Mouse (Mus musculus) hindlimb bud, embryonic 11.5 days (tissue): ENCODE results near the gene Krtap3-3.
A peak's percentile ranks its signal among the peaks of the same experiment; 100 is the strongest.
"Not testable (repeated sequence)": the region's sequence is repeated elsewhere in the genome, so short reads cannot be mapped to it uniquely, and the experiment has no call there.

Source experiments
- DNase-seq: peaks from one replicate; pipeline ENCODE4 v3.0.0-alpha.2; 2012; ENCODE audit warnings: low read depth, low spot score; ENCODE audit errors: extremely low spot score

The Krtap3-3 gene

GRCm38 (mm10) chr11:99550765-99551164 is at the start of gene Krtap3-3:
Krtap3-3 (minus strand) TSS chr11:99550865.
- DNase-seq: no peak

GRCm38 (mm10) chr11:99597742-99598141 is 47.1 kb upstream of the Krtap3-3 start, which contains the start of gene Krtap9-3:
Krtap9-3 (minus strand) TSS chr11:99598105.
- DNase-seq: not testable (repeated sequence)

- DNase-seq: no peak
These were observed 40.3 kb upstream of the Krtap3-3 start, which contains the start of gene Krtap1-3 for GRCm38 (mm10) chr11:99590981-99591380. Krtap1-3 (minus strand) TSS chr11:99591339.

GRCm38 (mm10) chr11:99585096-99585495 is 34.4 kb upstream of the Krtap3-3 start:
- no peak for DNase-seq

- DNase-seq: no peak
These were observed 32.6 kb upstream of the Krtap3-3 start, which contains the start of gene Krtap1-4 for GRCm38 (mm10) chr11:99583245-99583704. Krtap1-4 (minus strand) TSS chr11:99583654.

- DNase-seq: no peak
These were observed 30.9 kb upstream of the Krtap3-3 start for GRCm38 (mm10) chr11:99581564-99581963.

GRCm38 (mm10) chr11:99581051-99581450 is 30.4 kb upstream of the Krtap3-3 start:
- DNase-seq: no peak

GRCm38 (mm10) chr11:99580636-99581035 is 30.0 kb upstream of the Krtap3-3 start, which contains the start of gene Krtap1-5:
Krtap1-5 (minus strand) TSS chr11:99581016.
- no peak for DNase-seq

- DNase-seq: peak; percentile 41
These were observed 23.4 kb upstream of the Krtap3-3 start for GRCm38 (mm10) chr11:99574106-99574505.

- DNase-seq: no peak
These were observed 22.5 kb upstream of the Krtap3-3 start for GRCm38 (mm10) chr11:99573164-99573563.

GRCm38 (mm10) chr11:99566530-99566929 is 15.9 kb upstream of the Krtap3-3 start, which contains the start of gene Krtap3-1:
Krtap3-1 (minus strand) TSS chr11:99566630.
- no peak for DNase-seq

GRCm38 (mm10) chr11:99562580-99562979 is 11.9 kb upstream of the Krtap3-3 start:
- no peak for DNase-seq

GRCm38 (mm10) chr11:99559366-99559765 is 8.7 kb upstream of the Krtap3-3 start, which contains the start of gene Gm11939:
Gm11939 (minus strand) TSS chr11:99559466.
- DNase-seq: no peak

- DNase-seq: no peak
These were observed 7.5 kb upstream of the Krtap3-3 start for GRCm38 (mm10) chr11:99557976-99558745.

GRCm38 (mm10) chr11:99556753-99557152 is 6.1 kb upstream of the Krtap3-3 start, which contains the start of gene Krtap3-2:
Krtap3-2 (minus strand) TSS chr11:99556853.
- DNase-seq: no peak

- no peak for DNase-seq
These were observed 5.5 kb upstream of the Krtap3-3 start for GRCm38 (mm10) chr11:99556195-99556594.

- DNase-seq: no peak
These were observed 2.8 kb downstream of the Krtap3-3 start for GRCm38 (mm10) chr11:99547892-99548291.

- no peak for DNase-seq
These were observed 10.9 kb downstream of the Krtap3-3 start for GRCm38 (mm10) chr11:99539721-99540120.

GRCm38 (mm10) chr11:99521288-99521860 is 29.3 kb downstream of the Krtap3-3 start, which contains the start of gene Krt39:
Krt39 (minus strand) TSS chr11:99521338.
- peak; percentile 20 for DNase-seq

GRCm38 (mm10) chr11:99514098-99514497 is 36.6 kb downstream of the Krtap3-3 start:
- no peak for DNase-seq
